Mouse (Mus musculus) CH12.LX (cell line): ENCODE data around the gene Ccdc38. TPM values are rescaled to one million over a fixed set of nuclear protein-coding genes. Genes with fewer than 3 reads are reported as not detected.

Source experiments
- DNase-seq: peaks from one replicate; pipeline ENCODE4 v3.0.0-alpha.2; 2013; ENCODE audit errors: extremely low read depth
- H3K27ac ChIP-seq: 2 replicates; pipeline ENCODE4 v1.5.1; 2012; ENCODE audit warnings: low read depth, mild to moderate bottlenecking, control low read depth, moderate library complexity; ENCODE audit not compliant: insufficient read depth
- H3K27me3 ChIP-seq: replicated peaks from 2 replicates; pipeline ENCODE3; 2012; ENCODE audit warnings: inconsistent platforms
- H3K36me3 ChIP-seq, 2 experiments: replicated peaks in 1 of 2; 2 replicates each; pipeline versions ENCODE3 to v1.6.1; 2012; ENCODE audit warnings: inconsistent platforms in 1 of 2, low read length in 1 of 2, mild to moderate bottlenecking in 1 of 2, mixed read lengths in 1 of 2, moderate library complexity in 1 of 2; ENCODE audit not compliant: control insufficient read depth in 1 of 2, insufficient read depth in 1 of 2
- H3K4me1 ChIP-seq, 2 experiments: 2 replicates each; pipeline ENCODE4 v1.6.1; 2012; ENCODE audit warnings: inconsistent platforms in 1 of 2, moderate library complexity in 1 of 2; ENCODE audit not compliant: insufficient read depth in 2 of 2, control insufficient read depth in 1 of 2
- H3K4me2 ChIP-seq: 2 replicates; pipeline ENCODE4 v1.6.1; 2012; ENCODE audit warnings: low read depth, mild to moderate bottlenecking, control low read depth; ENCODE audit not compliant: poor library complexity, insufficient read depth, severe bottlenecking
- H3K4me3 ChIP-seq, 3 experiments: fragments of 150-350 bp in 1 of 3; sonication (generic) in 1 of 3; replicated peaks in 1 of 3; 2 replicates each; pipeline versions ENCODE3 to v1.5.1; 2011 to 2012; ENCODE audit warnings: low read depth in 2 of 3, low read length in 2 of 3, mild to moderate bottlenecking in 2 of 3, moderate library complexity in 2 of 3, control low read depth in 1 of 3, improper control_type of control experiment in 1 of 3, inconsistent platforms in 1 of 3, mixed read lengths in 1 of 3; ENCODE audit not compliant: poor library complexity in 1 of 3
- H3K79me2 ChIP-seq: replicated peaks from 2 replicates; pipeline ENCODE4 v1.6.1; 2012; ENCODE audit warnings: mild to moderate bottlenecking, moderate library complexity; ENCODE audit not compliant: control insufficient read depth, poor library complexity, insufficient read depth, severe bottlenecking; ENCODE audit errors: extremely low read depth
- H3K9ac ChIP-seq: 2 replicates; pipeline ENCODE4 v1.6.1; 2012; ENCODE audit warnings: low read depth, mild to moderate bottlenecking, control low read depth, moderate library complexity; ENCODE audit not compliant: insufficient read depth
- H3K9me3 ChIP-seq: replicated peaks from 2 replicates; pipeline ENCODE3; 2012; ENCODE audit warnings: low read length, inconsistent platforms, mixed read lengths
- CHD1 ChIP-seq: IDR thresholded peaks from 2 replicates; pipeline ENCODE4 v1.6.1; 2012; ENCODE audit warnings: low read depth, low read length, improper control_type of control experiment, inconsistent platforms
- CHD2 ChIP-seq: IDR thresholded peaks from 2 replicates; pipeline ENCODE4 v1.6.1; 2011; ENCODE audit warnings: low read length, improper control_type of control experiment
- CTCF ChIP-seq, 2 experiments: IDR thresholded peaks in 1 of 2; conservative IDR thresholded peaks in 1 of 2; 2 replicates each; pipeline ENCODE4 v1.5.1; 2011 to 2012; ENCODE audit warnings: low read depth in 2 of 2, low read length in 2 of 2, improper control_type of control experiment in 1 of 2, inconsistent platforms in 1 of 2, mild to moderate bottlenecking in 1 of 2, moderate library complexity in 1 of 2
- E2F4 ChIP-seq: IDR thresholded peaks from 2 replicates; pipeline ENCODE4 v1.6.1; 2011; ENCODE audit warnings: low read depth, low read length, improper control_type of control experiment; ENCODE audit not compliant: insufficient replicate concordance
- ELF1 ChIP-seq: IDR thresholded peaks from 2 replicates; pipeline ENCODE4 v1.6.1; 2014; ENCODE audit warnings: low read depth, mild to moderate bottlenecking, inconsistent platforms, low read length, improper control_type of control experiment
- EP300 ChIP-seq: IDR thresholded peaks from 2 replicates; pipeline ENCODE4 v1.6.1; 2011; ENCODE audit warnings: low read length, improper control_type of control experiment
- ETS1 ChIP-seq: conservative IDR thresholded peaks from 2 replicates; pipeline ENCODE4 v1.6.1; 2012; ENCODE audit warnings: low read depth, mild to moderate bottlenecking, inconsistent platforms, low read length, improper control_type of control experiment, moderate library complexity
- HCFC1 ChIP-seq: IDR thresholded peaks from 2 replicates; pipeline ENCODE4 v1.6.1; 2012; ENCODE audit warnings: low read depth, mild to moderate bottlenecking, inconsistent platforms, low read length, improper control_type of control experiment
- JUN ChIP-seq: IDR thresholded peaks from 2 replicates; pipeline ENCODE4 v1.6.1; 2011; ENCODE audit warnings: low read depth, mild to moderate bottlenecking, low read length, improper control_type of control experiment, moderate library complexity; ENCODE audit not compliant: insufficient read depth
- MAFK ChIP-seq: IDR thresholded peaks from 2 replicates; pipeline ENCODE4 v1.6.1; 2011; ENCODE audit warnings: low read length, improper control_type of control experiment; ENCODE audit not compliant: insufficient replicate concordance
- MAX ChIP-seq: IDR thresholded peaks from 2 replicates; pipeline ENCODE4 v1.6.1; 2011; ENCODE audit warnings: low read length, improper control_type of control experiment
- POLR2A ChIP-seq: IDR thresholded peaks from 2 replicates; pipeline ENCODE4 v1.6.1; 2011; ENCODE audit warnings: low read depth, mild to moderate bottlenecking, improper control_type of control experiment, low read length
- POLR2AphosphoS2 ChIP-seq: IDR thresholded peaks from 2 replicates; pipeline ENCODE4 v1.6.1; 2011; ENCODE audit warnings: low read depth, low read length, improper control_type of control experiment
- RAD21 ChIP-seq: IDR thresholded peaks from 2 replicates; pipeline ENCODE4 v1.6.1; 2011; ENCODE audit warnings: low read depth, mild to moderate bottlenecking, low read length, improper control_type of control experiment, moderate library complexity
- RCOR1 ChIP-seq: conservative IDR thresholded peaks from 2 replicates; pipeline ENCODE4 v1.6.1; 2012; ENCODE audit warnings: low read depth, mild to moderate bottlenecking, inconsistent platforms, low read length, improper control_type of control experiment
- SMC3 ChIP-seq: IDR thresholded peaks from 2 replicates; pipeline ENCODE4 v1.6.1; 2011; ENCODE audit warnings: low read depth, low read length, improper control_type of control experiment
- USF2 ChIP-seq: conservative IDR thresholded peaks from 2 replicates; pipeline ENCODE4 v1.6.1; 2011; ENCODE audit warnings: low read depth, low read length, improper control_type of control experiment
- ZMIZ1 ChIP-seq: IDR thresholded peaks from 2 replicates; pipeline ENCODE4 v1.6.1; 2012; ENCODE audit warnings: low read depth, mild to moderate bottlenecking, inconsistent platforms, low read length, improper control_type of control experiment
- ZNF384 ChIP-seq: IDR thresholded peaks from 2 replicates; pipeline ENCODE4 v1.6.1; 2012; ENCODE audit warnings: low read depth, low read length, improper control_type of control experiment, inconsistent platforms
- dilution Hi-C: fragments of 300-500 bp; cut with MboI; formaldehyde crosslinking; loops from 2 replicates; pipeline ENCODE4 v1.14.3; 2020; ENCODE audit warnings: low sequenced_read_pairs; ENCODE audit not compliant: extremely low pct_unique_long_range_greater_than_20kb, extremely low pct_ligation_motif_present
- in situ Hi-C: fragments of 300-500 bp; cut with MboI; formaldehyde crosslinking; loops from 3 replicates; pipeline ENCODE4 v1.14.3; 2019; ENCODE audit warnings: low sequenced_read_pairs, low pct_ligation_motif_present, low pct_unique_long_range_greater_than_20kb, mixed read lengths
- polyA plus RNA-seq: library from polyadenylated mRNA; unstranded; fragments of >175 nt; gene quantifications from 2 replicates; pipeline ENCODE4 v1.2.1, GENCODE M21; 2012; ENCODE audit warnings: low read depth; ENCODE audit not compliant: insufficient read length
- total RNA-seq, 2 experiments: library from RNA; depleted of rRNA; stranded (reverse); fragments of 300-350 nt in 1 of 2; fragments of >200 nt in 1 of 2; gene quantifications; 2 replicates each; pipeline ENCODE4 v1.2.3; 2012 to 2014

Gene Ccdc38
- total and polyA plus RNA-seq, 3 experiments, result 9.2 to 47.3 (median 17.9) TPM

- no peak for DNase-seq
- Histone ChIP-seq H3K9ac (no peak overlapping the region), H3K27me3 (no peaks in the 10 kb centered on the region), H3K79me2 (no peaks in the 10 kb centered on the region), H3K4me3 (no peak overlapping the region), H3K4me1 (peaks cover 0 to 5% of the 10 kb centered on the region in 2 experiments; a peak in 1 of 4 replicates), H3K36me3 (no peaks in the 10 kb centered on the region), H3K4me2 (no peak overlapping the region), H3K27ac (no peak overlapping the region)
- in situ Hi-C loops, result loop anchor here (10.0 kb wide), 1 partner anchor 162 kb away; no protein-coding TSS in a partner anchor
- dilution Hi-C loops, result no loop called here
- TF ChIP-seq ZMIZ1 (no peak), MAX (no peak), CHD1 (no peak), E2F4 (no peak), RCOR1 (no peak), CHD2 (no peak), JUN (no peak), EP300 (no peak), USF2 (no peak), SMC3 (no peak), ELF1 (no peak), ETS1 (no peak), RAD21 (no peak), MAFK (no peak), HCFC1 (no peak), POLR2AphosphoS2 (no peak), ZNF384 (no peak), POLR2A (no peak)
- TF ChIP-seq, all 38 proteins: peak for 0
- H3K9me3 ChIP-seq, result peaks cover 3% of the 10 kb centered on the region
Measured at GRCm38 (mm10) chr10:93602309-93602708, 61.9 kb downstream of the Ccdc38 start.

GRCm38 (mm10) chr10:93603256-93603655 lies 62.8 kb downstream of the Ccdc38 start:
- DNase-seq, result no peak
- H3K27ac ChIP-seq, result no peak overlapping the region
- H3K9me3 ChIP-seq, result peaks cover 3% of the 10 kb centered on the region
- dilution Hi-C loops (no loop called here), in situ Hi-C loops (loop anchor here (10.0 kb wide), 1 partner anchor 162 kb away; no protein-coding TSS in a partner anchor)
- no peaks in the 10 kb centered on the region for H3K27me3 ChIP-seq
- peaks cover 0 to 5% of the 10 kb centered on the region in 2 experiments; a peak in 1 of 4 replicates for H3K4me1 ChIP-seq
- no peaks in the 10 kb centered on the region for H3K79me2 ChIP-seq
- H3K9ac ChIP-seq, result no peak overlapping the region
- TF ChIP-seq CTCF (conservative IDR thresholded peaks at IDR 0.05 in 1 of 2, IDR thresholded peaks at IDR 0.05 in 1 of 2; ENCODE audit: low read depth in 2 of 2, low read length in 2 of 2), result 0 out of 4 replicates have a peak, but pooled peaks of 1 of the 2 experiments have one; percentile 16
- TF ChIP-seq EP300, result no peak
- no peaks in the 10 kb centered on the region for H3K36me3 ChIP-seq
- no peak overlapping the region for H3K4me3 ChIP-seq
- H3K4me2 ChIP-seq, result no peak overlapping the region
